Mouse (Mus musculus) lung, postnatal 0 days (tissue): ENCODE measurements around the gene Cetn2.

Source experiments
- CTCF ChIP-seq: IDR thresholded peaks from 2 replicates; pipeline ENCODE4 v1.5.1; 2016; ENCODE audit warnings: antibody characterized with exemption, mild to moderate bottlenecking
- EP300 ChIP-seq: IDR thresholded peaks from 2 replicates; pipeline ENCODE4 v1.6.1; 2016; ENCODE audit warnings: antibody characterized with exemption, mild to moderate bottlenecking, control low read depth

GRCm38 (mm10) chrX:72960431-72960830, 42.2 kb upstream of the Cetn2 start:
- peak; percentile 42 for TF ChIP-seq CTCF
- TF ChIP-seq EP300: no peak
